Mouse (Mus musculus) liver, embryonic 16.5 days (tissue): ENCODE results near the gene Slc25a42. TPM values are rescaled to one million over a fixed set of nuclear protein-coding genes. Genes with fewer than 3 reads are reported as not detected.
"Not testable (repeated sequence)": the region's sequence is repeated elsewhere in the genome, so short reads cannot be mapped to it uniquely, and the experiment has no call there.

ENCODE experiments used
- ATAC-seq: fragments of 200-750 bp; cut with Nextera tagmentation; 2 replicates; pipeline ENCODE4 v1.8.0; 2017; ENCODE audit warnings: low read depth, mild to moderate bottlenecking, moderate number of reproducible peaks, moderate library complexity
- H3K27ac ChIP-seq: fragments of 300-500 bp; sonication (generic); 2 replicates; pipeline ENCODE4 v1.5.1; 2014; ENCODE audit warnings: mild to moderate bottlenecking, low read length
- H3K27me3 ChIP-seq: fragments of 300-500 bp; sonication (generic); 2 replicates; pipeline ENCODE4 v1.6.1; 2014; ENCODE audit warnings: low read depth, low read length, mixed read lengths; ENCODE audit not compliant: control insufficient read depth, insufficient read depth
- H3K36me3 ChIP-seq: fragments of 300-500 bp; sonication (generic); 2 replicates; pipeline ENCODE4 v1.6.1; 2014; ENCODE audit warnings: mild to moderate bottlenecking; ENCODE audit not compliant: control insufficient read depth, insufficient read depth
- H3K4me1 ChIP-seq: fragments of 300-500 bp; sonication (generic); 2 replicates; pipeline ENCODE4 v1.6.1; 2014; ENCODE audit warnings: low read depth, low read length, mixed read lengths; ENCODE audit not compliant: control insufficient read depth
- H3K4me2 ChIP-seq: fragments of 300-500 bp; sonication (generic); 2 replicates; pipeline ENCODE4 v1.6.1; 2014; ENCODE audit warnings: low read depth, low read length, mixed read lengths
- H3K4me3 ChIP-seq: fragments of 300-500 bp; sonication (generic); 2 replicates; pipeline ENCODE4 v1.5.1; 2014; ENCODE audit warnings: low read depth, mild to moderate bottlenecking, low read length
- H3K9ac ChIP-seq: fragments of 300-500 bp; sonication (generic); 2 replicates; pipeline ENCODE4 v1.6.1; 2014; ENCODE audit warnings: low read depth, low read length
- H3K9me3 ChIP-seq: fragments of 300-500 bp; sonication (generic); replicated peaks from 2 replicates; pipeline ENCODE4 v1.6.1; 2016; ENCODE audit warnings: low read length; ENCODE audit not compliant: control insufficient read depth
- WGBS: fragments of 180-500 bp; shearing (Covaris S2); extraction: QIAGEN DNeasy Blood & Tissue Kit; methylation state at CpG from one replicate; pipeline ENCODE4 v1.1.7; 2014; ENCODE audit not compliant: insufficient replicate concordance; 5-methylcytosine and 5-hydroxymethylcytosine counted together
- polyA plus RNA-seq: library from polyadenylated mRNA; unstranded; fragments of >200 nt; fragmentation: Nextera tagmentation; extraction: Ambion mirVana; gene quantifications from 2 replicates; pipeline ENCODE4 v1.2.1, GENCODE M21; 2015

The Slc25a42 gene
- polyA plus RNA-seq, 1 experiment from 2014 or later, result 12.0 TPM

DNA sequence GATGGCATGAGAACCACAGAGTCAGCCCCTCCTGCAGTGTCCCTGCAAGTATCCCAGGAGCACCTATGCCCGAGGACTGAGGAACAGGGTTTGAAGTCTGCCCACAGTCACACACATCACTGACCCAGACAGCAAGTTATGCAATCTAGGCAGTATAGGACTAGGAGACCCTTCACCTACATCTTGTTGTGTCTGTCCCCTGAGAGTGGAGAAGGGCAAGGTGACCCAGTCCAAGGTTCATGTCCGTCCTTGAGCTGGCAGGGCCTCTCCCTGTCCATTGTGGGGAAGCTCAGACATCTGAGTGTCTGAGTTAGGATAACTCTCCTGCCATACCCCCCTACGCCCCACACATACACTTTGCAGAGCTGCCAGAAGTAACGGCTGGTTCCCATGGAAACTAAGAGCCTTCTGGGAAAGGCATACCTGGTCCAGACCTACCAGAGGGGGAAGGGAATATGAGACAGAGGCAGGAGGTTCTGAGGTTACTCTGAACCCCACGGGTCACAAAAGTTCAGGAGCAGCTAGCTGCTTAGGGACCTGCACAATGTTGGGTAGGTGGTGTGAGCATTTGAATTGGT is 7.1 kb upstream of the Slc25a42 start:
- H3K27ac ChIP-seq, result peak overlapping the region; percentile 29; the same call in 1 of the 2 replicates
- WGBS, result 57% methylated on average over 5 of the region's 5 CpGs

DNA sequence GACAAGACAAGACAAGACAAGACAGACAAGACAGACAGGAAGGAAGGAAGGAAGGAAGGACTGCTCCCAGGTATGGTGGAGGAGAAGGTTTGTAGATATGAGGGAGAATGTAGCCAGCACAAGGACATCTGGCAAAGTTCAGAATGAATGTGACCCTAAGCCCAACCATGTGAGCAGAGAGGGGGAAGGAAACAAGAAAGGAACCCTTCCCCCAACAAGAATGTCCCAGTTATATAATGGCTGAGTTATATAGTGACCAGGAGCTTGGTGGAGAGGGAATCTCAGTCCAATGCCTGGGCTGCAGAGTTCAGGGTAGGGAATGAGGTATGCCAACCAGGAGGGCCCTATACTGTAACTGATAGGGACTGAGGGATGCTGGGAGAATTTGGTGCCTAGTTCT is 5.3 kb upstream of the Slc25a42 start:
- no peaks in the 10 kb centered on the region for H3K9me3 ChIP-seq
- H3K4me2 ChIP-seq, result no peak overlapping the region
- H3K36me3 ChIP-seq, result no peaks in the 10 kb centered on the region; the same call in 1 of the 2 replicates
- no peak for ATAC-seq
- peaks cover 29% of the 10 kb centered on the region for H3K4me1 ChIP-seq
- H3K9ac ChIP-seq, result no peak overlapping the region
- no peaks in the 10 kb centered on the region for H3K27me3 ChIP-seq
- H3K27ac ChIP-seq, result no peak overlapping the region
- H3K4me3 ChIP-seq, result no peak overlapping the region

More for the DNA sequence above, 7.1 kb upstream of the Slc25a42 start:
- ATAC-seq, result peak; percentile 65
- H3K4me1 ChIP-seq, result peaks cover 21% of the 10 kb centered on the region
- no peaks in the 10 kb centered on the region; the same call in 1 of the 2 replicates for H3K36me3 ChIP-seq
- no peaks in the 10 kb centered on the region for H3K9me3 ChIP-seq
- H3K4me2 ChIP-seq, result no peak overlapping the region
- H3K4me3 ChIP-seq, result no peak overlapping the region
- H3K27me3 ChIP-seq, result no peaks in the 10 kb centered on the region
- H3K9ac ChIP-seq, result no peak overlapping the region

DNA sequence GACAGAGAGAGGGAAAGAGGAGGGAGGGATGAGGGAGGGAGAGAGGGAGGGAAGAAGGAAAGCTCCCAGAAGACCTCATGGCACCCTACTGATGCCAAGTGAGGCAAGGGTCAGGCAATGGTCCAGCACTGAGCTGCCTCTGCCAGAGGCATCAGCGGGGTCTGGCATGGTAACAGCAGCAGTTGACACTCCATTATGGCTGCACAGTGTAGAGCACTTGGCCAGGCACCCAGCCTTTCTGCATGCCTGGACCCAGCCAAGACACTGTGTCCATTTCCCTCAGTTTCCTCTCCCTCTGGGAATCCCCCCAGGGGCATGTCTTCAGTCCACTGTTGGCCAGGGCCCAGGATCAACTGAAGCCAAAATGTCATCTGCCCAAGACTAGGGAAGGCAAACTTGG is 4.5 kb upstream of the Slc25a42 start:
- no peaks in the 10 kb centered on the region for H3K36me3 ChIP-seq
- WGBS, result 40% methylated on average over 1 of the region's 1 CpGs
- H3K9me3 ChIP-seq, result no peaks in the 10 kb centered on the region
- peaks cover 31% of the 10 kb centered on the region for H3K4me1 ChIP-seq
- no peak overlapping the region for H3K4me3 ChIP-seq
- H3K9ac ChIP-seq, result no peak overlapping the region
- no peak for ATAC-seq
- H3K27me3 ChIP-seq, result no peaks in the 10 kb centered on the region
- no peak overlapping the region for H3K4me2 ChIP-seq
- no peak overlapping the region for H3K27ac ChIP-seq

DNA sequence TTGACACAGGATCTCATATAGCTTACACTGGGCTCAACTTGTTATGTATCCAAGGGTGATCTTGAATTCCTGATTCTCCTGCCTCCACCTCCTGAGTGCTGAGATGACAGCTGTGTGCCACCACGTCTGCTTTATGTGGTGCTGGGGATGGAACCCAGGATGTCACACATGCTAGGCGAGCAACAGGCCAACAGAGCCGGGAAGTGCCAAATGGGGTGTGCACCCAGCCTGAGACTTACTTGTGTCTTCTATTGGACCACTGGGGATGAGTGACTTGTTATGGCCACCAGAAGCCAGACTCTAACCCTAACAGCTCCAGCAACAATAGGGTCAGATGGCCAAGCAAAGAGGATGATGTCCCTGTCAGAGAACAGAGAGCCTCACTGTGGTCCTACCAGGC is 4.1 kb upstream of the Slc25a42 start:
- not testable (repeated sequence) for H3K9ac ChIP-seq, H3K4me2 ChIP-seq, H3K27me3 ChIP-seq, H3K4me3 ChIP-seq, H3K36me3 ChIP-seq, H3K9me3 ChIP-seq, H3K27ac ChIP-seq, ATAC-seq
- H3K4me1 ChIP-seq, result peaks cover 34% of the 10 kb centered on the region
- WGBS, result 74% methylated on average over 3 of the region's 3 CpGs

DNA sequence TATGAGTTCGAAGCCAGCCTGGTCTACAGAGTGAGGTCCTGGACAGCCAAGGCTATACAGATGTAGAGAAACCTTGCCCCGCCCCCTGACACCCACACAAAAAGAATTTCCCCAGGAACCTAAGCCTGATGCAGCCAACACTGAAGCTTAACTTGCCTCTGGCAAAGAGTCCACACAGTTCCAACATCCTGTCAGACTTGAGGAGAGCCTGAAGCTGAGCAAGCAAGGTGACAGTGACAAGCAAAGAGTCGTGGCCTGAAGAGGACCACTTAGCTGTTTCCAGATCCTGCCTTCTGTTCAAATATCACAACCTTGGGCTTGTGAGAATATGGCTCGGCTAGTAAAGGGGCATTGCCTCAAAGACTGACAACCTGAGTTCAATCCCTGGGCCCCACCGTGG is 3.0 kb upstream of the Slc25a42 start:
- no peaks in the 10 kb centered on the region for H3K9me3 ChIP-seq
- H3K9ac ChIP-seq, result no peak overlapping the region; the same call in 1 of the 2 replicates
- no peaks in the 10 kb centered on the region for H3K36me3 ChIP-seq
- H3K27ac ChIP-seq, result no peak overlapping the region
- H3K4me3 ChIP-seq, result no peak overlapping the region
- 55% methylated on average over 5 of the region's 5 CpGs for WGBS
- H3K27me3 ChIP-seq, result no peaks in the 10 kb centered on the region
- ATAC-seq, result no peak
- H3K4me2 ChIP-seq, result no peak overlapping the region
- peaks cover 34% of the 10 kb centered on the region for H3K4me1 ChIP-seq

DNA sequence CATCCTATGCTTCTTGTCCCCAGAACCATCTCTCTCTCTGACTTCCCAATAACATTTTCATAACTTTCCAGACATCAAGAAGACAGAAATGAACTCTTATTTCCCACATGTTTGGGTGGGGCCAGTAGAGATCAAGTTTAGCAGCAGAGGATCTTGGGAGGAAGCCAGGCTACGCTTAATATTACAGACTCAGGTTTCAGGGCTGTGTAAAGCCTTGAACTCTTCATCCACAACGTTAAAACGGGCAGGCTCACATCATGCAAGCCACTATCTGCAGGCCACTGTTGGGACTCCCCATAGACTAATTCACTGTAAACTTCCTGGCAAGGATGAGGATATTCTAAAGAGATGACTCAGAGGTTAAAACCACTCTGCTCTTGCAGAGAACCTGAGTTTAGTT is 2.3 kb upstream of the Slc25a42 start:
- H3K9ac ChIP-seq, result no peak overlapping the region
- H3K27me3 ChIP-seq, result no peaks in the 10 kb centered on the region
- H3K4me3 ChIP-seq, result no peak overlapping the region
- H3K9me3 ChIP-seq, result no peaks in the 10 kb centered on the region
- H3K4me1 ChIP-seq, result peaks cover 31% of the 10 kb centered on the region
- WGBS, result 75% methylated on average over 3 of the region's 3 CpGs
- H3K36me3 ChIP-seq, result no peaks in the 10 kb centered on the region
- no peak overlapping the region for H3K4me2 ChIP-seq
- H3K27ac ChIP-seq, result no peak overlapping the region
- no peak for ATAC-seq

DNA sequence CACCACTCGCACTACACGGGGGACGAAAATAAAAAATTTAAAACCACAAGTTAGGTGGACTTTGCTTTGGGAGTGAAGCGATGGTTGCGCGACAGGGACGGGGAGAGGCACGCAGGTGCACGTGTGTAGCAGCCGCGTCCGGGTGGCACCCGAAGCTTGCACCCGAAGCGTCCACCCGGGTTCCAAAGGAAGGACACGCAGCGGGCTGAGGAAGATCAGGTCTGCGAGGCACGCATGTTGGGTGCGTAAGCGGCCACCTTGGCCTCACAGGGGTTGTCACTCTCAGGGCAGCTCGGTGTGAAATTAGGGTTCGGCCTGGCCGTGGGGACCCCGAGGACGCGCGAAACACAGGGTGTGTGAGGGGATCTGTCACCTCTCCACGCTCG is 386 bp downstream of the Slc25a42 start:
- WGBS, result under 1% methylated on average over 24 of the region's 31 CpGs
- Histone ChIP-seq H3K4me3 (peak overlapping the region; percentile 81), H3K9me3 (no peaks in the 10 kb centered on the region), H3K27me3 (no peaks in the 10 kb centered on the region), H3K27ac (peak overlapping the region; percentile 84), H3K9ac (peak overlapping the region; percentile 87), H3K4me2 (peak overlapping the region; percentile 98), H3K4me1 (peaks cover 32% of the 10 kb centered on the region), H3K36me3 (no peaks in the 10 kb centered on the region)
- no peak for ATAC-seq

DNA sequence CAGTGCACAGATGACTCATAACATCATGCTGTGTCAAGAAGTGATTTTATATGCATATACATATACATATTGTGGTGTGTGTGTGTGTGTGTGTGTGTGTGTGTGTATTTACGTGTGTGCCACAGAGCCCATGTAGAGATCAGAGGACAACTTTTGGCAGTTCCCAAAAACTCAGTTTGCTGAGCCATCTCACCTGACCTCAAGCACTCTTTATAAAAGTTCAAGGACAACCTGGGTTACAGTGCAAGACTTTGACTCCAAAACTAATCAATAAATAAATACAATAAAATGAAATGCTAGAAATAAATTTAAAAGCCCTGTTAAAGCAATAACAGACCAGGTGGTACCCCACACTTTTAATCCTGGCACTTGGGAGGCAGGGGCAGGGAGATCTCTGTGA is 830 bp downstream of the Slc25a42 start:
- Histone ChIP-seq H3K4me1 (peaks cover 32% of the 10 kb centered on the region), H3K27me3 (no peaks in the 10 kb centered on the region), H3K4me3 (peak overlapping the region; percentile 81), H3K9me3 (no peaks in the 10 kb centered on the region), H3K9ac (peak overlapping the region; percentile 87), H3K27ac (peak overlapping the region; percentile 84), H3K4me2 (peak overlapping the region; percentile 98), H3K36me3 (no peaks in the 10 kb centered on the region)
- WGBS, result 38% methylated on average over 1 of the region's 1 CpGs
- no peak for ATAC-seq

DNA sequence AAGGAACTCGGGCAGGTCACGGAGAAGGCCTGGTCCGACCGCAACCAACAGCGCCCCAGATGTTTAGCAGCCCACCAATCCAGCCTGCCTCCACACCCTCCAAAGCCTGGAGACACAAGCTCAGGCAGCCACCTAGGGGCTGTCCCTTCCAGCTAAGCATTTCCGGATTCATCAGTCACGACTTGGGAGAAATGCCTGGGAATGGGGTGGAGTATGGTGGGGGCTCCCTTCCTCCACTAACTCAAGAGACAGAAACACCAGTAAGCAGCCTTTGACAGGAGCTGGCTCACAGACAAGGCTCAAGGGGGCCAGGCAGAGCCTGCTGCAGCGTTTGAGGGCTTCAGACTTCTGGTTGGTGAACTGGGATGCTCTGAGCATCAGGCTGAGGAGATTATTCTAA is 1.6 kb downstream of the Slc25a42 start:
- WGBS, result 49% methylated on average over 8 of the region's 8 CpGs
- peak overlapping the region; percentile 29; the same call in 1 of the 2 replicates for H3K27ac ChIP-seq
- ATAC-seq, result no peak

More for the DNA sequence above, 1.6 kb downstream of the Slc25a42 start:
- Histone ChIP-seq H3K36me3 (no peaks in the 10 kb centered on the region), H3K4me1 (peaks cover 32% of the 10 kb centered on the region), H3K4me2 (peak overlapping the region; percentile 98), H3K9ac (peak overlapping the region; percentile 5; the same call in 1 of the 2 replicates), H3K27me3 (no peaks in the 10 kb centered on the region), H3K4me3 (peak overlapping the region; percentile 81), H3K9me3 (no peaks in the 10 kb centered on the region)
